Mouse (Mus musculus) testis, adult 2 months (tissue): Measurements from ENCODE around the gene Wdsub1.

Experiments used
- CTCF ChIP-seq: fragments of 200-500 bp; IDR thresholded peaks from 2 replicates; pipeline ENCODE4 v1.5.1; 2012; ENCODE audit warnings: low read depth, mild to moderate bottlenecking, inconsistent platforms, low read length, moderate library complexity; ENCODE audit not compliant: control insufficient read depth, insufficient read depth, insufficient replicate concordance
- POLR2A ChIP-seq: fragments of 200-500 bp; IDR thresholded peaks from 2 replicates; pipeline ENCODE4 v1.6.1; 2012; ENCODE audit warnings: low read depth, mild to moderate bottlenecking, inconsistent platforms, low read length, moderate library complexity; ENCODE audit not compliant: control insufficient read depth

GRCm38 (mm10) chr2:59813457-59813856, 68.9 kb downstream of the Wdsub1 start:
- TF ChIP-seq CTCF, result no peak
- no peak for TF ChIP-seq POLR2A
